Mouse (Mus musculus): ENCODE results near the gene Hoxa2.

Gene Hoxa2

DNA sequence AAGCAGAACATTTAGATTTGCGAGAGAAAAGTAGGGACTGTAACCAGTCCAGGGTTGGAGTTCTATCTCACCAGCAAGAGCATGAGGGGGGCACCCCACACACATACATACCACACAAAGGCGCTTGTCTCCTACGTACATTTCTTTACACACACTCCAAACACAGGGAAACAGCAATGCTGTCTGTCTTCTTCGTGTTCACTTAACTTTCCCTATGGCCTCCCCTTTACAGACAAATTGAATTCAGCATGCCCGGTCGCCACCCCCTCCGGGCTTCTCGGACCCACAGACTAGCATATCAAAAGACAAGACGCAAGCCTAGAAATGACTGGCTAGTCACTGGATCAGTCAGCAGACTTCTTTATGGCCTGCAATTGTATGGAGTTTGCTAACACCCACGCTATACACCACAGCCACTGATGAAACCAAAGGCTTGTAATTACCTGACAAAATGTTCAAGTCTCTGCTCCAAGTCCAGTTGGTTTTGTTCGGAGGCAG is 15.6 kb upstream of the Hoxa2 start:
- no peak for DNase-seq (ENCODE audit: low spot score in 2 of 2)

DNA sequence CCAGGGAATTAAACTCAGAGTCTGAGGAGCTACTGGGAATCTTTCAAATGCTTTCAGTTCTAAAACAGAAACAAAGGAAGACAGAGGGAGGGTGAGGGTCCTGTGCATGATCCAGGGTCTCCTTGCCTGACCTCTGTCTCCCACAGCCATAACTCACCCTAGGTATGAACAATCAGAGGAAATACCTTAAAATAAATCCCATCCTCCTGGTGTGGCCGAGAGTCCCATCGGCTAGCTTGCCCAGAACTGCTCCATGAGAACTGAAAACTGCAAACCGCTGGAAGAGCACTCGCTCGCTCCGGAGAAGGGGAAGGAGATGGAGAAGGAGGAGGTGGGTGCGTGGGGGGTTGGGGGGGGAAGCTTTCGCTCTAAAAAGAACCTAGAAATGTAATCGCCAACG is 15.1 kb upstream of the Hoxa2 start:
- DNase-seq (ENCODE audit: low spot score in 2 of 2) = no peak

DNA sequence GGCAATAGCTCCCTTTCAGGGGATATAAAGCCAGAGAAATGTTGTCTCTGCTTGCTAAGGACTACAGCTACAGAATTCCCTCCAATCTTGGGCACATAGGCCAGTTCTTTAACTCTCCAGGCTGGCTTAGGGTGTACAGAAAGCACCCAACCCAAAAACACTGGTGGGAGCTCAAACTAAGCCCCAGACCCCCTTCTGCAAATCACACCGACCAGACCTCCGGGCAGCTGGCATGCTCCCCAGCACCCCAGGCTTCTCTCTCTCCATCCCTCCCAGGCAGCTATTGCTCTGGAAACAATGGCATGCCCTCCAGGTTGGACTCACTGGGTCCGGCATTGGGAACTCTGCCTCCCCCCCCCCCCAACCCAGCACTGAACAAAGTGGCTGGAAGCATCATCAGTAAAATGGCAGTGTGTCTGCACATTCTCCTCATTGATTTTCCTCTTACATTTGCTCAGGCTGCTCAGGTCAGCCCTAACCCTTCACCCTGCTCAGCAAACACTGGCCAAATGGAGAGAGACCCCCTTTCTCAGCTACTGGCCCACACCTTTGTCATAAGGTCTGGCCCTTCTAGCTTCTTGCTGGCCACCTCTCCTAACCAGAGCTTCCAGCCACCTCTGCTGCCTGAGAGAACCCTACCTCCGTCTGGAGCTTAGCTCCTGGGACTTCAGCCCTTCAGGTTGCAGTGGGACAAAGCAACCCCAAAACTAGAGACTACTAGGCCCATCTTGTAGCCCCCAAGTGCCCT is 14.5 kb upstream of the Hoxa2 start:
- DNase-seq (ENCODE audit: low spot score in 2 of 2) = no peak

DNA sequence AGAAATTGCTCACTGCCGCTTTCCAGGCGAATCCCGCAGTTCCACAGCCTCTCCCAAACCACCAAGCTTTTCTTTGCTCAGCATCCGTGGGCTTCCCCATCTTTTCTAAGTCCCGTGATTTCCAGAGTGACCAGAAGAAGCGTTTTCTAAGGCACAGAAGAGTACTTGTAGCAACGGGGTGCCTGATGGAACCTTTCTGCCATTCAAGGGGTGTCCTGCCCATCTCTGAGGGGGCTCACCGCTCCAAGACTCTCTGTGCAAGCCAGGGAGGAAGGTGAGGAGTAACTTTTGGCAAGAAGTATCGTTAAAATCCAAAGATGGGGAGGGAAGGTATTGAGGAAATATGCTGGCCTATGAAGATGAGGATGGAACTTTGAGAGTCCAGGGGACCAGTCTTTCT is 13.2 kb upstream of the Hoxa2 start:
- DNase-seq (ENCODE audit: low spot score in 2 of 2) = no peak

GRCm38 (mm10) chr6:52177061-52177735 is 12.6 kb upstream of the Hoxa2 start, which contains the start of gene 5730596B20Rik:
TSS of gene 5730596B20Rik (plus strand) at chr6:52177498.
- DNase-seq (ENCODE audit: low spot score in 2 of 2) = no peak

DNA sequence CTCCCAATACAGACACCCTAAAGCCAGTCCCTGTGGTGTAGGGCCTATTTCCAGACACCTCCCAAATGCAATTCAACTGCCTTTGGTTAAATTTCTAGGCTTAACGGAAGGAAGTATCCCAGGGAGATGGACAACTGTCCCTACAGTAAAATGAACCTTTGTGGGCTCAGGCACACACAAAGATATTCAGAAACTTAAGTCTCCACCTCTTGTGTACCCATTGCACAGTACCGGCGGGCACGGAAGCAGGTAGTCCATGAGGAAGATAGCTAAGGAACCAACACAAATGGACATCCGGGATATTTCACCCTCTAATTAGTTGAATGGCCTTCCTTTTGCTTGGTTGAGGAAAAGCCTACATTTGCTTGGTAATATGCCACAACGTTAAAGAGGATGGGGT is 11.8 kb upstream of the Hoxa2 start:
- DNase-seq (ENCODE audit: low spot score in 2 of 2) = no peak

GRCm38 (mm10) chr6:52175864-52176263 is 11.2 kb upstream of the Hoxa2 start:
- no peak for DNase-seq (ENCODE audit: low spot score in 2 of 2)

DNA sequence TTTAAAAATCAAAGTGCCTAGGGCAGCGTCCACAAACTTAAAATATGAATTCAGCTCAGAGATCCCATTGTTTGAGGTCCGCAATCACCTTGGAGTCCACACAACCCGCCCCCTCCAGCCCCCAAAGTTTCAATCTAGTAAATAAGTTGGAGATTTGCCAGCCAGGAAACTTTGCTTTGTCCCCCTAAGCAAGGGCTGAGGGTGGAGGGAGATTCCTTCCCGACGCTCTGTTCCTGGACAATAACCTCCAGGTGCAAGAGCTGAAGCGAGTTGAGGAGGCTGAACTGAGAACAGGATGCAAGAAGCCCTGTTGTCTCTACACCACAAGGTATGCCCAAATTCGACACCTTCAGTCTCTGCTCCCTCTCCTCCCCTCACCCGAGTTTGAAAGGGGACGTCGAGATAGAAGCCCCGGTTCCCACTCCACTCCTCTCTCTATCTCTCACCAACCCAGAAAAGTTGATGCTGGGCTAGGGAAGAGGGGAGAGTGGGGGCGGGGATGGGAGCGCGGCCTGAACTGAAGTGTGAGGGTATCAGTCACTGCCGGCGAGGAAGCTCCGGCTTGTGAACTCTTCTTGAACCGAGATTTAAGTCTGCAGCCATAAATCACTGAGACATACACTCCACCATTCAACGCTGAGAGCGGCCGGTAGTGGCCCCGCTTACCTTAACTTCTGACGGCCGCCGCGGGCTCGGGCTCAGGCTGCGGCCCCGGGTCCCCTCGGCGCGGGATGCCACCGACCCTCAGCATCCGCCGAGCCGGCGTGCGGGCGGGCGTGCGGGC is 10.5 kb upstream of the Hoxa2 start:
- no peak for DNase-seq (ENCODE audit: low spot score in 2 of 2)

- peak in 1 of 2 experiments; percentile 12 for DNase-seq (ENCODE audit: low spot score in 2 of 2)
Observed at GRCm38 (mm10) chr6:52173648-52174047, 9.0 kb upstream of the Hoxa2 start.

DNA sequence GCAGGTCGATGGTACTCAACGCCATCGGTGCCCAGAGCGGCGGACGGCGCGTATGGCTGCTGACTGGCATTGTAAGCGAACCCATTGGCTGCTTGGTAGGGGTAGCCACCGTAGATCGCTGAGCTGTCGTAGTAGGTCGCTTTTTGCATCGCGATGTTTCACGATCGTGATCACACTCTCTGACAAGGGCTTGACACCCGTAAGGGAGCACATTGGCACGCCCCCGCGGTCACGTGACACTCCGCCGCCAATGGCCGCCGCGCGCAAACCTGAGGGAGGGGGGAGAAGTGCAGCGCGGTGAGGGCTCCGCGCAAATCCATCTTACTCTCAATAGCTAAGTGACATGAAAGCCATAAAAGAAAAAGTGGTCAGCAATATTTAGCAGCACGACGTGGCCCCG is 7.9 kb upstream of the Hoxa2 start:
- DNase-seq (ENCODE audit: low spot score in 2 of 2) = peak; percentile 71 to 93

GRCm38 (mm10) chr6:52171938-52172337 is 7.3 kb upstream of the Hoxa2 start:
- no peak for DNase-seq (ENCODE audit: low spot score in 2 of 2)

DNA sequence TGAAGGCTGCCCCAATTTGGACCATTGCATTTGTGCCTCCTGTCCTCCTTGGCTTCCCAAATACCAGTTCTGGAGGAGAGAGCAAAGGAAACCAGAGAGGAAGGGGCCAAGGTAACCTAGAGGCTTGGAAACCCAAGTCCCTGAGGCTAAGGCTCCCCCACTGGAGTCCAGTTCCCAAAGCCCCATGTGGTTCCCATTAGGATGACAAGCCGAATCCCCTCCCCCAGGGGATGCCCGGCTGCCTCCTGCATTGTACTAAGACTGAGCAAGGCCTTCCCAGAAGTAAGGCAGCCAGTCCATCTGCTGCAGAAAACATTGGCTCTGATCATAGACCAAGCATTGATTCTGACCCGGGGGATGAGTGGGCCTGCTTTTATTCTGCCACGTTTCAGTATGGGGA is 6.7 kb upstream of the Hoxa2 start:
- no peak for DNase-seq (ENCODE audit: low spot score in 2 of 2)

DNA sequence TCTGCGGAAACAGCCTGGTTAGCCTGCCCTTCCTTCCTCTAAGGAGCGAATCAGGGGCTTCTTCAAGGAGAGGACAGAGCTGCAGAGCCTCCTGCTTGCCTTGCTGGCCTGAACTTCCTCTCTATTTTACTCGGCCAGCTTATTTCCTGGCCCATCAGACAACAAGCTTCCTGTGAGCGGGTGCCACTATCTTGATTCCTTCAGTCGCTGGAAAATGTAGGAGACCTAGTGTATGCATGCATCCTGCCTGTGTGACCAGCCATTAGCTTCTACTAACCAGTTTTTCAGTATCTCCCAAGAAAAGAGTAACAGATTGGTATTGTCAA is 6.2 kb upstream of the Hoxa2 start:
- DNase-seq (ENCODE audit: low spot score in 2 of 2) = no peak

DNA sequence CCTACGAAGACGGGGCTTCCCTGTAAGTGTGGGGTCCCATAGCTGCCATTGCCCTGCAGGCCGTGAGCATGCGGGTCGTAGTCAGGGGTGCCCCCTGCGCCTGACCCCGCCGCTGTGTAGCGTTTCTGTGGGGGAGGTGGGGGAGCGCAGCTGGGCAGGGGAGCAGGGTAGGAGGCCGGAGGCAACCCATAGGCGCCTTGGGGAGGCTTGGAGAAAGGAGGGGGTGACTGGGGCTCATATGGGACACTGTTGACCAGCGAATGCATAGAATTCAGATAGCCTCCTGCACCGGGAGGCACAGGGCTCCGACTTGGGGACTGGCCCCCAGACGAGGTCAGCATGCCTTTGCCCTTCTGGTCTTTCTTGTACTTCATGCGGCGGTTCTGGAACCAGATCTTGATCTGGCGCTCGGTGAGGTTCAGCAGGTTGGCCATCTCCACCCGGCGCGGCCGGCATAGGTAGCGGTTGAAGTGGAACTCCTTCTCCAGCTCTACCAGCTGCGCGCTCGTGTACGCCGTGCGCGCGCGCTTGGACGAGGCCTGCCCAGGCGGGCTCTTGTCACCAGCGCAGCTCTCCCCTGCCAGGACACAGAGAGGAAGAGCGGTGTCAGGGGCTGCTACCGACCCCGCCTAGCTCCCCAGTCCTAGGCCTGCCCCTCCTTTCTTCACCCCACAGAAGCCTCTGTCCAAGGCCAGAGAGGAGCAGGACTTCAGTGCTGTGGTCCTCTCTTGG is 5.7 kb upstream of the Hoxa2 start:
- peak in 1 of 2 experiments; percentile 14 for DNase-seq (ENCODE audit: low spot score in 2 of 2)

DNA sequence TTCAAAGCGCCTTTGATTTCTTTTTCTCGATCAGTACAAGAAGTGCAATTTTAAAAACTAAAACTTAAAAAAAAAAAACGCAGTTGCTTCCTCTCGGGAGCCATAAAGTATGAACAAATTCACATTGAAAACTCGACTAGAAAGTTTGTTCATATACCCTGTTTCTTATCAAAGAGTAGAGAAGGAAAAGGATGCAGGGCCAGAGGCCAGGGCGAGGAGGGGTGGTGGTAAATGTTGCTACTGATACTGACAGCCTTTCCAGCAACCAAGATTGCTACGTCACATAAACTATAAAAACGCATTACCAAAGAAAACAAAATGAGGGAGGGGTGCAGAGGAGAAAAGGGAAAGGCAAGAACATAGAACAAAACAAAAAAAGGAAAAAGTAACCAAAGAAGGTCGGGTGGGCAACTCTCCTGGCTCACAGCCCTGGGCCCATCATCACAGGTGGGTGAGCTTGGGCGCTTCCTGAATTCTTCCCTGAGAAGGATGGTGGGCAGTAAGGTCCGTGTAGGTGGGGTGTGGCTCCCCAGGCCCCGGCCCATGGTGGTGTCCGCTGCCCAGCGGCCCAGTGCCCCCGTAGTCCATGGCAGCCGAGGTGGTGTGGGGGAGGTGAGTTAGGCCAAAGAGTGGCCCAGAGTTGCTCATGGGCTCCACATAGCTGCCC is 5.0 kb upstream of the Hoxa2 start:
- DNase-seq (ENCODE audit: low spot score in 2 of 2) = peak in 1 of 2 experiments; percentile 7

- peak in 1 of 2 experiments; percentile 16 for DNase-seq (ENCODE audit: low spot score in 2 of 2)
Observed at GRCm38 (mm10) chr6:52168191-52169055, 3.8 kb upstream of the Hoxa2 start.

GRCm38 (mm10) chr6:52167736-52168161 is 3.1 kb upstream of the Hoxa2 start:
- DNase-seq (ENCODE audit: low spot score in 2 of 2) = peak in 1 of 2 experiments; percentile 5

DNA sequence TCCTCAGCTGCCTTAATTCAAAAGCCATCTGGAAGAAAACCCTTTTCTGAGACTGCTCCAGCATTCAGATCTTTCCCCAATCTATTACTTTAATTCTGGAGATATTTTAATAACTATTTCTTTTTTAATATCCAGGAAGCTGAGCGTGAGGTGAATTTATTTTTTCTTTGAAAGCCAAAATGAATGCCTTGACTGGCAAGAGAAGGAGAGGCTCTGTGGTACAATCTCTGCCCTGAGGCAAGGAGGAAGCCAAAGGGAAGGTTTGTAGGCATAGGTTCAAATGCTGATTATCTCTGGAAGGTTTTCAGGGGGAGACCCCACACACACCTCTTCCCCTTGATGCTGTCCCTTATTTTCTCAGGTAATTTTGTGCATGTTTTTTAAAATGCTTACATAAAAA is 2.5 kb upstream of the Hoxa2 start:
- no peak for DNase-seq (ENCODE audit: low spot score in 2 of 2)

DNA sequence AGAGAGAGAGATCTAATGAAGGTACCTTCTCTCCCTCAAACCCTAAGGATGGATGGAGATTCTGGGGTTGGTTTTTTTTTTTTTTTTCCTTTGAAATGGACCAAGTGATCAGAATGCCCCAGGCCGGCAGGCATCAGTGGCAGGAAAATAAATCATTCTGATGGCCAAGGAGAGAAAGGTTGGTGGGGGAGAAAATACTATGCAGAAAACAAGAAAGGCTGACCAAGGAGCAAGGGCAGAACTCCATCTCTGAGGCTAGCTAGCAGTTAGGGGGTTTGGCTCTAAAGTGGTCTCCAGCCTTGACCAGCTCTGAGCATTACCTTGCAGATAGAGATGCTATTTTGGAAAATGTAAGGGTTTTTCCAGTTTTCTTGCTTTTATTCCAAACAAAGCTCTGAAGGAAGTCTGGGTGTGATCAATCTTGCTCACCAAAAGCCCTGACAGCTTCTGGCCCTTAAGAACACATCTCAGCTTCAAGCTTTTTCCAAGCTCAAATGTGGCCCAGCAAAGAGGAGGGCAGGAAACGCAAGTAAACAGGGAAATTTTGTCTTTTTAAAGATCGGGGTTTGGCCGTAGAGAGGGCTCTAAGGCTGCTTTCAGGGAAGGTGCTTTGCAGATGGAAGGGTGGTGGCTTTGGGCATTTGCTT is 1.9 kb upstream of the Hoxa2 start:
- DNase-seq (ENCODE audit: low spot score in 2 of 2) = peak in 1 of 2 experiments; percentile 10

All from urinary bladder, postnatal 4 days (tissue).